Mouse (Mus musculus) forebrain, embryonic 12.5 days (tissue): ENCODE data around the gene Arid3a. TPM values are rescaled to one million over a fixed set of nuclear protein-coding genes. Genes with fewer than 3 reads are reported as not detected.
"Not testable (repeated sequence)": the region's sequence is repeated elsewhere in the genome, so short reads cannot be mapped to it uniquely, and the experiment has no call there.

Experiments
- ATAC-seq: fragments of 200-750 bp; cut with Nextera tagmentation; 2 replicates; pipeline ENCODE4 v1.8.0; 2017; ENCODE audit warnings: moderate TSS enrichment; ENCODE audit not compliant: low FRiP score
- H3K27ac ChIP-seq: fragments of 300-500 bp; sonication (generic); 2 replicates; pipeline ENCODE4 v1.5.1; 2016; ENCODE audit warnings: mild to moderate bottlenecking
- H3K27me3 ChIP-seq: fragments of 300-500 bp; sonication (generic); 2 replicates; pipeline ENCODE4 v1.6.1; 2016; ENCODE audit warnings: mild to moderate bottlenecking
- H3K36me3 ChIP-seq: fragments of 300-500 bp; sonication (generic); replicated peaks from 2 replicates; pipeline ENCODE4 v1.6.1; 2016; ENCODE audit warnings: mild to moderate bottlenecking
- H3K4me1 ChIP-seq: fragments of 300-500 bp; sonication (generic); 2 replicates; pipeline ENCODE4 v1.6.1; 2016
- H3K4me2 ChIP-seq: fragments of 300-500 bp; sonication (generic); 2 replicates; pipeline ENCODE4 v1.6.1; 2016; ENCODE audit warnings: mild to moderate bottlenecking, moderate library complexity
- H3K4me3 ChIP-seq: fragments of 300-500 bp; sonication (generic); replicated peaks from 2 replicates; pipeline ENCODE4 v1.5.1; 2016; ENCODE audit warnings: mild to moderate bottlenecking
- H3K9ac ChIP-seq: fragments of 300-500 bp; sonication (generic); 2 replicates; pipeline ENCODE4 v1.6.1; 2016; ENCODE audit warnings: mild to moderate bottlenecking
- H3K9me3 ChIP-seq: fragments of 300-500 bp; sonication (generic); 2 replicates; pipeline ENCODE4 v1.6.1; 2016
- WGBS: fragments of 180-500 bp; shearing (Covaris S2); methylation state at CpG from one replicate; pipeline ENCODE4 v1.1.7; 2016; 5-methylcytosine and 5-hydroxymethylcytosine counted together
- polyA plus RNA-seq: library from polyadenylated mRNA; unstranded; fragments of >200 nt; fragmentation: Nextera tagmentation; extraction: Ambion mirVana; gene quantifications from 2 replicates; pipeline ENCODE4 v1.2.1, GENCODE M21; 2016

The Arid3a gene
- polyA plus RNA-seq: 4.5 and 4.7 TPM in 2 replicates

- H3K27ac ChIP-seq: peak within 1 kb of the TSS; percentile 92
- ATAC-seq: peak; percentile 80
- peak within 1 kb of the TSS; percentile 90 for H3K4me3 ChIP-seq
- peaks cover 12% of the 10 kb centered on the region for H3K36me3 ChIP-seq
- peaks cover 27% of the 10 kb centered on the region for H3K27me3 ChIP-seq
- H3K4me2 ChIP-seq: peak within 1 kb of the TSS; percentile 89
- no peaks in the 10 kb centered on the region for H3K9me3 ChIP-seq
- H3K4me1 ChIP-seq: peaks cover 38% of the 10 kb centered on the region
- H3K9ac ChIP-seq: peak within 1 kb of the TSS; percentile 87
- WGBS: under 1% methylated on average over 63 of the region's 63 CpGs
These were observed at the start of gene Arid3a for GRCm38 (mm10) chr10:79926491-79927323. TSS of gene Arid3a (plus strand) at chr10:79927043.

DNA sequence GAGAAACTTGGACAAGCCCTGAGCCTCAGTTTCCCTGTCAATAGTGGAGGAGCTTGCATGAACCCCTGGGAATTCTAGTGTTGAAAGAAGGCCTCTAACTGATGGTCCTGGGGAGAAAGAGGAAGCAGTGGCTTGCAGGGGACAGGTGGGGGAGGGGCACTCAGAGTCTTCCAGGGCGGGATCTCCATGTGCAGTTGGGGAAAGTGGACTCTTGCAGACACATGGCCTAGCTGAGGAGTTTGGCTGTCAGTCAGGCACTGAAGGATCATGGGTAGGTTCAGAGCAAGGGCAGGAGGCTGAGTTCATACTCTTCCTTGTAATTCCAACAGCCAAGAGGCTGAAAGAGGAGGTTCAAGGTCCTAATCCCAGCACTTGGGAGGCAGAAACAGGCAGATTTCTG, 49.7 kb upstream of the Arid3a start:
- WGBS: 74% methylated on average over 1 of the region's 1 CpGs
- Histone ChIP-seq H3K4me3 (no peak overlapping the region), H3K4me2 (no peak overlapping the region), H3K27me3 (peaks cover 35% of the 10 kb centered on the region), H3K36me3 (peaks cover under 1% of the 10 kb centered on the region; the same call in 1 of the 2 replicates), H3K4me1 (peaks cover 30% of the 10 kb centered on the region), H3K9ac (no peak overlapping the region), H3K27ac (no peak overlapping the region), H3K9me3 (no peaks in the 10 kb centered on the region)
- no peak for ATAC-seq

DNA sequence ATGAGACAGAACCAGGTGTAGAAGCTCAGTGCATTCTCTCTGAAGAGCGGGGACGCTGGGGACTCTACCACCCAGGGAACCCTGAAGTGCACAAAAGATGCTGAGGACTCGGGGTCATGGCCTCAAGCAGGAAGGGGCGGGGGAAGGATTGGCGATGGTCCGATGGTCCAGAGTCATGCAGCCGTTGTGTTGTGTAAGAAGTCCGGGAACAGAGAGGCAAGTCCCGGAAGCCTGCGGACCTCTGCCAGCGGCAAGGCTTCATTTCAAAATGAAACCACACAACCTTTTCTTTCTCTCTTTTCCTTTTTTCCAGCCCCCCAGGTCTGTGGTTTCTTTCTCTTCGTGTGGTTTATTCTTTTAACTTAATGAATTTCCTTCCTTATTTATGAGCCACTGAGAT, 49.1 kb upstream of the Arid3a start:
- Histone ChIP-seq H3K4me1 (peaks cover 30% of the 10 kb centered on the region), H3K27me3 (peaks cover 41% of the 10 kb centered on the region), H3K4me3 (no peak overlapping the region), H3K36me3 (no peaks in the 10 kb centered on the region), H3K4me2 (no peak overlapping the region), H3K27ac (no peak overlapping the region), H3K9ac (no peak overlapping the region), H3K9me3 (no peaks in the 10 kb centered on the region)
- no peak for ATAC-seq
- WGBS: 48% methylated on average over 12 of the region's 12 CpGs

DNA sequence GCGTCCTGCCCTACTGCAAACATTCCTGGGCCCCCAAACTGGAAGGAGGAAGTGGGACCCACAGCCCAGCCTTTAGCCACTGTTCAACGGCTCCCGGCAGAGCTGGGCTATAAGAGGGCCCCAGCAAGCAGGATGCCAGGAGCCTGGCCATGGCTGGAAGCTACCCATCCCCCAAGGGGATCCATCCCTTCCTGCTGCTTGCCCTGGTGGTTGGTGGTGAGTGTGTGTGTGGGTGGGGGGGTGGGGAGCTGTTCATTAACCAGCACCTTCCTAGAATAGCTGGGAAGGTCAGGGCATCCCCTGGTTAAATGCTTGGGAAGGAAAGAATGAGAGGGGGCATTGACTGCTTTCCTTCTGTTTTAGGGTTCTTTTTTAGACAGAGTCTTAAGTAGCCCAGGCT, 47.3 kb upstream of the Arid3a start:
- Histone ChIP-seq H3K4me2 (no peak overlapping the region), H3K36me3 (no peaks in the 10 kb centered on the region), H3K9me3 (no peaks in the 10 kb centered on the region), H3K9ac (no peak overlapping the region), H3K27ac (no peak overlapping the region), H3K4me1 (peaks cover 26% of the 10 kb centered on the region), H3K27me3 (peaks cover 59% of the 10 kb centered on the region), H3K4me3 (no peak overlapping the region)
- 41% methylated on average over 3 of the region's 3 CpGs for WGBS
- no peak for ATAC-seq

GRCm38 (mm10) chr10:79880721-79881120, 46.1 kb upstream of the Arid3a start:
- H3K36me3 ChIP-seq: no peaks in the 10 kb centered on the region
- WGBS: 18% methylated on average over 9 of the region's 9 CpGs
- H3K4me1 ChIP-seq: peaks cover 15% of the 10 kb centered on the region
- H3K27ac ChIP-seq: no peak overlapping the region
- H3K4me2 ChIP-seq: no peak overlapping the region
- peaks cover 59% of the 10 kb centered on the region for H3K27me3 ChIP-seq
- H3K4me3 ChIP-seq: no peak overlapping the region
- H3K9ac ChIP-seq: no peak overlapping the region
- no peak for ATAC-seq
- no peaks in the 10 kb centered on the region for H3K9me3 ChIP-seq

DNA sequence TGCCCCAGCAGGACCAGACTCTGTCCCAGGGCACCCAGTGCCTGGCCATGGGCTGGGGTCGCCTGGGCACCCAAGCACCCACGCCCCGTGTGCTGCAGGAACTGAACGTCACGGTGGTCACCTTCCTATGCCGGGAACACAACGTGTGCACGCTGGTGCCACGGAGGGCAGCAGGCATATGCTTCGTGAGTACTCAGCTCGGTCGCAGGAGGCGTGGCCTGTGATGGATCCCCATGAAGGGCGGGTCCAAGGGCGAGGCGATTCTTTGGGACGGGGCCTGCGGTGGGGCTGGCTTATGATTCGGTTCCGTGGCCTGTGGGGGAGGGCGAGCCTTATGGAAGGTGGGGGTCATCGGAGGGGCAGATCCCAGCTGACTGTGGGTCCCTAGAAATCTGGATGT, 44.9 kb upstream of the Arid3a start:
- Histone ChIP-seq H3K9ac (0 out of 2 replicates have a peak overlapping the region, but pooled peaks have one; percentile 21), H3K4me1 (peaks cover 15% of the 10 kb centered on the region), H3K27ac (no peak overlapping the region), H3K27me3 (peaks cover 59% of the 10 kb centered on the region), H3K9me3 (no peaks in the 10 kb centered on the region), H3K4me2 (peak overlapping the region; percentile 42), H3K36me3 (no peaks in the 10 kb centered on the region), H3K4me3 (peak overlapping the region; percentile 5; the same call in 1 of the 2 replicates)
- 8% methylated on average over 22 of the region's 22 CpGs for WGBS
- ATAC-seq: peak; percentile 24; the same call in 1 of the 2 replicates

DNA sequence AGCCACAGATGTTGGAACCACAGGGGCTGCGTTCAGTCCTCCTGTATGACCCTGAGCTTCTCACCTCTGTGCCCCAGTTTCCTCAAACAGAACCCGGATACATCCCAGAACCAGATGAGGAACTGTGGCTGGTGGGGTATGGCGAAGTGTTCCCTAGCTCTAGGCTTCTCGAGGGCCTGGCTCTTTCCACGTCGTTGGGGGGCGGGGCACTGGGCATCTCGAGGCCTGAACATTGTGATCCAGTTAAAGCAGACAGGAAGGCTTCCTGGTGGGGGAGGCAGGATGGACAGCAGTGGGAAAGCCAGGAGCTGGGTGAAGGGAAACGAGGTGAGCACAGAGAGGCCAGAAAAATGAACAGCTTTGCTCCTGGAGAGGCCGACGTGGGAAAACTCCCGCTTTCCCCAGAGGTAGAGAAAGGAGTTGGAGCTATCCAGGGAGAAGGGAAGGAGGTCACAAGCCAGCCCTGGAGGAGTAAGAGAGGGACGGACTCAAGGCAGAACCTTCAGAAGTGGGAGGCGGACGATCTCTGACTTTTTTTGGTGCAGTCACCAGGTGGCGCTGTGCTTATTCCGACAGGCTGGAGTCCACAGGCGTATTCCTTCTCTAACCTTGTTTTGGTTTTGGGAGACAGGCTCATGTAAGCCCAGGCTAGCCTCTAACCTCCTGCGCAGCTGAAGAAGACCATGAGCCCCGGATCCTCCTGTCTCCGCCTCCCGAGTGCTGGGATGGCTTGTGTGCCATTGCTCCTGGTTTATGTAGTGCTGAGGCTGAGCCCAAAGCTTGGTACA, 43.4 kb upstream of the Arid3a start:
- 14% methylated on average over 22 of the region's 22 CpGs for WGBS
- H3K4me1 ChIP-seq: peaks cover 15% of the 10 kb centered on the region
- no peak overlapping the region for H3K4me2 ChIP-seq
- peaks cover 59% of the 10 kb centered on the region for H3K27me3 ChIP-seq
- no peak overlapping the region for H3K27ac ChIP-seq
- H3K4me3 ChIP-seq: no peak overlapping the region
- no peaks in the 10 kb centered on the region for H3K9me3 ChIP-seq
- H3K9ac ChIP-seq: no peak overlapping the region
- H3K36me3 ChIP-seq: no peaks in the 10 kb centered on the region
- ATAC-seq: no peak

GRCm38 (mm10) chr10:79884446-79884845, 42.4 kb upstream of the Arid3a start:
- Histone ChIP-seq H3K36me3 (no peaks in the 10 kb centered on the region), H3K4me3 (no peak overlapping the region), H3K27me3 (peaks cover 59% of the 10 kb centered on the region), H3K4me2 (no peak overlapping the region), H3K9ac (no peak overlapping the region), H3K9me3 (no peaks in the 10 kb centered on the region), H3K27ac (no peak overlapping the region), H3K4me1 (peaks cover 15% of the 10 kb centered on the region)
- ATAC-seq: no peak
- 69% methylated on average over 4 of the region's 4 CpGs for WGBS

DNA sequence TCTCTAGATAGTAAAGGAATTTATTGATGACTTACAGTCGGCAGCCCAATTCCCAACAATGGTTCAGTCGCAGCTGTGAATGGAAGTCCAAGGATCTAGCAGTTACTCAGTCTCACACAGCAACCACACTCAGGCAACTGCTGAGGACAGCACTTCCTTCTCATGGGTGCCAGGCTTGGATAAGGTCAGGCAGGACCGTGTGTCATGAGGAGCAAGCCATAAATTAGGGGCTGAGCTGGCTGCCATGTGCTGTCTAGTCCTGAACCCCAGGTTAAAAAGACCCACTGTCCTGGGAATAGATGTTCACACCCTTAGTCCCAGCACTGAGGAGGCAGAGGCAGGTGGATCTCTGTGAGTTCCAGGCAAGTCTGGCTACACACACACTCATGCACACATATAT, 41.9 kb upstream of the Arid3a start:
- 74% methylated on average over 3 of the region's 3 CpGs for WGBS
- Histone ChIP-seq H3K27me3 (peaks cover 54% of the 10 kb centered on the region), H3K4me1 (peaks cover 15% of the 10 kb centered on the region)
- not testable (repeated sequence) for H3K9ac ChIP-seq, H3K36me3 ChIP-seq, H3K4me3 ChIP-seq, H3K27ac ChIP-seq, ATAC-seq, H3K9me3 ChIP-seq, H3K4me2 ChIP-seq

GRCm38 (mm10) chr10:79886054-79886453, 40.8 kb upstream of the Arid3a start, which contains the start of gene Elane:
TSS of gene Elane (plus strand) at chr10:79886247.
- no peak within 1 kb of the TSS for H3K27ac ChIP-seq
- no peak within 1 kb of the TSS for H3K4me3 ChIP-seq
- H3K9ac ChIP-seq: no peak within 1 kb of the TSS
- WGBS: 84% methylated on average over 6 of the region's 6 CpGs
- no peak within 1 kb of the TSS for H3K4me2 ChIP-seq
- H3K27me3 ChIP-seq: peaks cover 51% of the 10 kb centered on the region
- no peaks in the 10 kb centered on the region for H3K36me3 ChIP-seq
- H3K9me3 ChIP-seq: no peaks in the 10 kb centered on the region
- H3K4me1 ChIP-seq: peaks cover 15% of the 10 kb centered on the region
- no peak for ATAC-seq

DNA sequence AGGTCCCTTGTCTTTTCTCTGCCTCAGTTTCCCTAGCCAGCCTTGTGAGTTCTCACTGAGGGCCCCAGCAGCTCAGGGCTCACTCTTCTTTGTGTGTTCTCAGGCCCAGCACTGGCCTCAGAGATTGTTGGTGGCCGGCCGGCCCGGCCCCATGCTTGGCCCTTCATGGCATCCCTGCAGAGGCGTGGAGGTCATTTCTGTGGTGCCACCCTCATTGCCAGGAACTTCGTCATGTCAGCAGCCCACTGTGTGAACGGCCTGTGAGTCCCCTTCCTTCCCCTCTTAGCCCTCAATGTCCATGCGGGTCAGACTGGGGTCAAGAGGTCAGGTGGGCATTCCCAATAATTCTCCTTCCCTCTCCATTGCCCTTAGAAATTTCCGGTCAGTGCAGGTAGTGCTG, 40.2 kb upstream of the Arid3a start:
- peaks cover 50% of the 10 kb centered on the region for H3K27me3 ChIP-seq
- no peak overlapping the region for H3K9ac ChIP-seq
- H3K27ac ChIP-seq: no peak overlapping the region
- 83% methylated on average over 8 of the region's 8 CpGs for WGBS
- no peaks in the 10 kb centered on the region for H3K9me3 ChIP-seq
- H3K4me2 ChIP-seq: no peak overlapping the region
- no peak for ATAC-seq
- H3K4me3 ChIP-seq: no peak overlapping the region
- peaks cover 15% of the 10 kb centered on the region for H3K4me1 ChIP-seq
- no peaks in the 10 kb centered on the region for H3K36me3 ChIP-seq

DNA sequence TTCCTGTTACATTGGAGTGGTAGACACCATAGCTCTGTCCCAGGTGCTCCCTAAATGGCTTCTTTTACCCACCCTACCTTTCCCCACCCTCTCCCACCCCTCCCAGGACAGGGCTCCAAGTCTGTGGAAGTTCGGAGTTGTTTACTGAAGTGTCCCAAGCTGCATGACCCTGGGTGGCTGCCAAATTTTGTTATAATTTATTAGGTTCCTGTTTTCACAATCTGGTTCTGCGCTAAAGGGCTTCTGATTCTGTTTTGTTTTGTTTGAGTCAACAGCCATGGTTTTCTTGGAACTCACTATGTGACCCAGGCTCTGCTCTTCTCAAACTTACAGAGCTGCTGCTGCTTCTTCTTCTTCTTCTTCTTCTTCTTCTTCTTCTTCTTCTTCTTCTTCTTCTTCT, 37.5 kb upstream of the Arid3a start:
- WGBS: 96% methylated on average over 2 of the region's 2 CpGs
- Histone ChIP-seq H3K4me2 (no peak overlapping the region), H3K9ac (no peak overlapping the region), H3K36me3 (peaks cover 3% of the 10 kb centered on the region), H3K27me3 (peaks cover 35% of the 10 kb centered on the region; the same call in 1 of the 2 replicates), H3K9me3 (no peaks in the 10 kb centered on the region), H3K4me1 (no peaks in the 10 kb centered on the region), H3K4me3 (no peak overlapping the region), H3K27ac (no peak overlapping the region)
- no peak for ATAC-seq
